Mouse (Mus musculus) MN1 (cell line): ENCODE measurements around the gene Morn3.

Experiments used
- DNase-seq: peaks from one replicate; pipeline ENCODE4 v3.0.0-alpha.2; 2016; ENCODE audit warnings: low spot score

The Morn3 gene

DNA sequence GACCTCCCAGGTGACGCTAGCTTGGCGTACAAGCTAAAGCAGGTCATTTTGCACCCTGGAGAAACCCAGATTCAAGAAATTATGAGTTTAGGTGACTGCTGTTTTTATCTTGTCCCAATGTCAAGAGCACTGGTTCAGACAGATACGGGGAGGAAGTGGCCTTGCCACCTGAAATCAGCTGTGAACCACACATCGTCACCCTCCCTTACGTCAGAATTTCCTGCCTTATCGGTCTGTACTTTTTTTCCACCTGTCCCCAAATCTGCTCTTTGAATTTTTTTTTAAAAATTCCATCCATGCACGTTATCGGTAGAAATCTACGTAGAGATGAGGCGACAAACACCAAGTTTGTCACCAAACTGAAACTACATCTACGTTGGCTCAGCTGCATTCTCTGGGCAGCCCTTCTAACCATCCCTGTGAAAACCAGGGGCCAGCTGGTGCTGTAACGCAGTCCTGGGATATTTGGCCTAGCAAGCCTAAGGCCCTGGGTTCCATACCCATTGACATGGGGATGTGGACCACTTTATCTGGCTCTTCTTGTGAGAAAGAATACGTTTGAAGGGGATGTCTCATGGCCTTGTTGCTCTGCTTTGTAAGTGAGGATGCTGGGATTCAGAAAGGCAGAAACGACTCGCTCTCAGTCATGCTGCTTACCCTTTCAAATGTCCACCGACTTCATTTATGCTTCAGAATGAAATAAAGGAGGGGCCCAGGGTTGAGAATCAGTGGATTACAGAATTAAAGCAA is 56.2 kb downstream of the Morn3 start:
- DNase-seq = no peak

DNA sequence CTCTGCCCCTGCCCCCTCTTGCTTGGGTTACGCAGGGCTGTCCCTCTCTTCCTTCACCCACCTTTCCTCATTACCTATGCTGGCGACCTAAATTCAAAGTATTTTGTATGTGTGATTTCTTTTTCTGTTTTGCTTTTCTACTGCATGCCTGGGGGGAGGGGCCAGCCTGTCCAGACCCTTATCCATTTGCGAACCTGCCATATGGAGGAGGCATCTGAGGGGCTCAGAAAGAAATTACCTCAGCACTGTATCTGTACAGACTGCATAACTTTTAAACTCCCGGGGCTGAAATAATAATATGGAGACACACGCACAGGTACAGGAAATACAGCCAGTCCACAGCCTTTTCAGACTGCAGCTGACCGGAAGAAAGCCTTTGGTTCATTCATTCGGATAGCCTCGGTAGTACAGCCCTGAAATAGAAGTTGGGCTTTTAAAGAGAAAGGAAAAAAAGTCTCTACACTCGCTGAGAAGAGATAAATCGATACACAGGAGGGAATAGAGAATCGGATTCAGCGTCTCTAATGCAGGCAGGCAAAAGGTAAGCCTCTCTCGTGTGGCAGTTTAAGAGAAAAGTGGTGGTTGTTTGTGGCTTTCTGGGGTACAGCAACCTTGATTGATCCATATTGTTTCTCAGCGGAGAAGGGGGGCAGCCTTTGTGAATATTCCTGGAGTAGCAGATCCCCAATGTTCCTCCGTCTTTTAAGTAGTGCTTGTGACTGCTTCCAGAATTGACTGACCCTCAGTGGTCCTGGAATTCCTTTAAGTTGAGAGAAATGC is 57.1 kb downstream of the Morn3 start, which contains the start of gene Kdm2b:
Gene Kdm2b (minus strand): TSS at position 273 of the 780 bp plus-strand sequence.
- DNase-seq = no peak

DNA sequence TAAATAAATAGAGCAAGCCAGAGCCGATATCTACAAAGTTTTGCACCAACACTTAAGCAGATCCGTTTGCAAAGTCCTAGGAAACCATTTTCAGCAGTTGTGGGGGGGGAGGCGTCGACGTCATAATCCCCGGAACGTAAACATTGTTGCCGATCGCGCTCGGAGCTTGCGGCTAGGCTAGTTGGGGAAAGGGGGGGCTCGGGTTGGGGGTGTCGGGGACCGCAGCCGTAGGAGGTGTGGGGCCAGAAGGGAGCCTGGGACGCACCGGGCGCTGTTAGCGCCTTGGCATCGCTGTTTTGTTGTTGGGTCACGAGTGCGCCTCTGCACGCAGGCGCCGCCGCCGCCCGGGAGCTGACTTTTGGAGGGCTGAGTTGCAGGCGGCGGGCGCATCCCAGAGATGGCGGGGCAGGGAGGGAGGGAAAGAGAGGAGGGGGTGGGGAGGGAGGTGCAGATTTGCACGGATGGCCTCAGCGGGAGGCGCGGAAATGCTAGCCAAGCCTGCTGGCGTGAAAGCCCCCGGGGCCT is 57.8 kb downstream of the Morn3 start:
- DNase-seq = peak; percentile 33

DNA sequence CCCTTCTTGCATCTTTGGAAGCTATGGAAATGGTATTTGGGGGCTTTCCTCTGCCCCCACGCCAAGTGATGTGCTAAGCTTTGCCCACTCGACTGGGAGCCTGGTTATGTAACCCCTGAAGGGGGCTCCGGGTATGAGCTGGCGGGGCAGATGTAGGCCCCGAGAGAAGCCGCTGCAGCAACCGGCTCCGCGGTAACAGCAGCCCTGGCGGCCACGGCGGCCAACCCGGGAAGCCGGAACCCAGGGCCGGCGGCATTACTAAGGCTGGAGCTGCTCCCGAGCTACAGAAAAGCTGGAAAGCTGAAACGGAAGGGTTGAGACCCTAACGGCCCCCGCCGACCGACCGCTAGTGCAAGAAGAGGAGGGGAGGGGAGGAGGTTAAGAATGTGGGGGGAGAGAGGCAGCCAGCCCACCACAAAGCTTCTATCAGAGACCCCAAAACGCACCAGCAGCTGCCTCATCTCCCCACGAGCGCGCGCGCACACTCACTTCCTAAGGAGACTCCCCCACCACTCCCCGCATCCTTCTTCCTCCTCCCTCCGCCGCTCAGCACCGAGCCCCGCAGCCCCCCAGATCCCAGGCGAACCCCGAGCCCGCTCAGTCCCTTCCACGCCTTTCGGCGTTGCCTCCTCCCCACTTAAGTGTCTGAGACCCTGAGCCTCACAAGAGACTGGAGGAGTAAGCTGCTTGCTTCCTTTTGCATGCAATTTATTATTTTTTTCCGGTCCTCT is 58.6 kb downstream of the Morn3 start:
- DNase-seq = peak; percentile 13

DNA sequence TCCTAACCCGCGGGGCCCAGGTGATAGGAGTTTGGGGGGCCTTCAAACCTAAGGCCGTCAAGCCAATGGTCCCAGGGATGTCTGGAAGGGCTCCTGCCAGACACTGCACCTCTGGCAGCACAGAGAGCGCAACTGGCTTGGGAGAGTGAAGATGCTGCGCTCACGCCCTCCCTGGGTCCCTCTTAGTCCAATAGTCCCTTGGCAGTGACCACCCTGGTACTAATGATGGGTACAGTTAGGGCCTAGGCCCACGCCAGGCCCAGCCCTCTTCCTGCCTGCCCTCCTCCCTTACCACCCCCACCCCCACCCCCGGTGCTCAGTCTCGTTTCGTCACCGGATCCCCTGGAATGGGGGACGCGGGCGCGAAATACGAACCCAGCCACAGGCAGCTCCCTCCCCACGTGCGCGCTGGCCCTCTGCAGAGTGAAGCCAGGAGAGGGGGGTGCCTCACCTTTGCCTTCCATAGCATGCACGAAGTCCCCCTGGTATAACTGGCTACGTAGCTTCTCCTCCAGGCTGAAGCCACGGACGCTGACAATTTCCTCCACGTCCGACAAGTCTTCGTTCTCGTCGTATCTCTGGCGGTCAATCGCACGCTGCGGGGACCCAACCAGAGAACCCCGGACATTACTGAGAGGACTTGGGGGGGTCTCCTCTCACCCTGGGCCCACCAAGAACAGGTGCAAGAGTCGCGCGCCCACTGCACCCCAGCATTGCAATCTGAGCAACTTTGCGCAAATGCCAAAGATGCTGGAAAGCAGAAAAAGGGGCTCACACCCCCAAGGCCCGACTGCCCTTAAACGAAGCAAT is 59.4 kb downstream of the Morn3 start:
- no peak for DNase-seq

DNA sequence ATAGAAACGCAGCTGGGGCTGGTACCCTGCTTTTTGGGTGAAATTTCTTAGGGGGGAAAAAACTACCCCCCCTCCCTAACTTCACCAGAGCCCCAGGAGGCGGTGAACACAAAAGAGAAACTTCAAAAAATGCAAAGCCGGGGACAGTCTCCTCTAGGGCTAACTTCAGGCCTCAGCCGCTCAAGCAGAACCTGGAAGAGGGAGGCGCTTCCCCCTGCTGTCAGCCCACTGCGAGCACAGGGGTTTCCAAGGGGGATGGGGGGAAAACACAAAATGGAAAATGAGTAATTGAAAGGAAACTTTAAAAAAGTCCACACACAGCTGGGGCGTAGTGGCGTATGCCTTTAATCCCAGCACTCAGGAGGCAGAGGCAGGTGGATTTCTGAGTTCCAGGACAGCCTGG is 60.7 kb downstream of the Morn3 start:
- no peak for DNase-seq
